Mouse (Mus musculus): ENCODE measurements at regions not wholly inside any gene's neighbourhood (a gene's known extent, or its start where the extent isn't known, plus 50 kb on each side); places are given as distances from the start of the nearest gene placed in this dataset.

- no peak for DNase-seq (ENCODE audit: extremely low read depth, low read depth)
Observed at GRCm38 (mm10) chr11:25356671-25357586, 853.6 kb downstream of the 5730522E02Rik start.

GRCm38 (mm10) chr11:25335667-25336066 lies 874.9 kb downstream of the 5730522E02Rik start:
- DNase-seq (ENCODE audit: extremely low read depth, low read depth), result no peak

- no peak for DNase-seq (ENCODE audit: extremely low read depth, low read depth)
Observed at GRCm38 (mm10) chr11:25330696-25331095, 879.9 kb downstream of the 5730522E02Rik start.

- no peak for DNase-seq (ENCODE audit: extremely low read depth, low read depth)
Observed at GRCm38 (mm10) chr11:25322426-25322825, 888.1 kb downstream of the 5730522E02Rik start.

DNA sequence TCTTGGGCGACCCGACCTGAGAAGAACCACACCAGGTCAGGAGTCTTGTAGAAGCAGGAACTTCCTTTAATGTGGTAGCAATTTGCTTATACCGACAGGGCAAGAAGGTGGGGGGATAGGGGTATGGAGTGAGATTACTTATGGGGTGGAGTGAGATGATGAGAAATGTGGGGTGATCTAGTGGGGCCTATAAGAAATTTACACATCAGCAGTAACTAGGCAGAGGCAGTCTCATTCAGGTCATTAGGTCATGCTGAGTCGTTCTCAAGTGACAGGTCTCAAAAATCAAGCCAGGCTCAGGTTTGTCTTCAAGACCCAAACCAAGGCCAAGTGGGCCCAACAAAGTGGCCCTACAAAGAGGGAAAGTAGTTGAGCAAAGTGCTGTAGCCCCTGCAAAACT lies 889.1 kb downstream of the 5730522E02Rik start:
- DNase-seq (ENCODE audit: extremely low read depth, low read depth), result no peak

DNA sequence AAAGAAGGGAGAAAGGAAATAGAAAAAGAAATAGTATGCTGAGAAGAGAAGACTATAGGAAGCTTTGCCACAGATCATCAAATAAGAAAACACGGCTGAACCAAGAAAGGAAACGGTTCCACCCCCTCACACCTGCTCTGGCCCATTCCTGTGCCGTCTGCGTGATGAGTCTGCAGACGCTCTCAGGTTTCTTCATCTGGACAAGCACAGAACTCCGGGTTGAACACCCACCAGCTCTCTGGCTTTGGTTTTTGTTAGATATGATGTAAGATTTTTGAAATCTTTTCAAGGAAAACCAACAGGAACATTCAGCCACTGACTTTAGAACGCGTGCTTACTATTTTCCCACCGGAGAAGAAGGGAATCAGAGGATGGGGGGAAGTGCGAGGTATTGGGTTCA lies 895.9 kb downstream of the 5730522E02Rik start:
- DNase-seq (ENCODE audit: extremely low read depth, low read depth), result no peak

- DNase-seq (ENCODE audit: extremely low read depth, low read depth), result no peak
Observed at GRCm38 (mm10) chr11:25313879-25314278, 896.7 kb downstream of the 5730522E02Rik start.

DNA sequence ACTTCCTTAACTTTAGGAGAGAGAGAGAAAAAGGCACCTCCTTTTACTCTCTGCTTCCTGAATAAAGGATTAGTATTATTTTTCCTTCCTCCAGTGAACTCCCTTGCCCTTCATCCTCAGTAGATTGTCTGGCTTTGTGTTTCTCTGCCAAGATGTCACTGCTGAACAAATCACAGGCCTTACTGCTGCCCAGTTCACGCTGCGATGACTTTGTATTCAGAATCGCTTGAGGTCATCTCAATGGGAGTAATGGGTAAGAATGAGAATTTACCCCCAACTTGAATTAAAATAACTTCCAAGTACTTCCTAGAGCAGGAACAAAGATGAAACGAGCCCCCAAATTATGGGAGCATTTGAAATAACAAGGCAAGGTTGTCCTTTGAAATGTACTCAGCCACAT lies 897.3 kb downstream of the 5730522E02Rik start:
- DNase-seq (ENCODE audit: extremely low read depth, low read depth), result no peak

- no peak for DNase-seq (ENCODE audit: extremely low read depth, low read depth)
Observed at GRCm38 (mm10) chr11:25310754-25311153, 899.8 kb downstream of the 5730522E02Rik start.

DNA sequence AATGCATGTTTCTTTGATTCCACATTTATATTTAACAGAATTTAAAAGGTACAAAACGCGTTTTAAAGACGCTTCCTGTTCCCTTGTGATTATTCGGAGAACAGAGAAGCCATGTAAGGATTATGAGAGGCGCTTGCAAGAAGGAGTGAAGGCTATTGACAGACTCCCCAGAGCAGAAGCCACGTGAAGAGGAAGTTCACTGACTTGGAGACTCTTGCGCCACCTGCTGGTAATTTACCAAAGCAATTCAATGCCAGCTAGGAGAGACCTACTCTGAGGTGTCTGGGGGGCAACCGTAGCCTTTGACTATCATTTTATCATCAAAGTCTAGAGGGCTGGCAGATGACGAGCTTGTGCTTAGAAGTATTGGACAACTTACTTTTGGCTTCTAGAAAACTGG lies 909.4 kb downstream of the 5730522E02Rik start:
- DNase-seq (ENCODE audit: extremely low read depth, low read depth), result peak; percentile 13

GRCm38 (mm10) chr11:25288346-25288745 lies 922.2 kb downstream of the 5730522E02Rik start:
- no peak for DNase-seq (ENCODE audit: extremely low read depth, low read depth)

GRCm38 (mm10) chr11:25287458-25288247 lies 922.9 kb downstream of the 5730522E02Rik start:
- no peak for DNase-seq (ENCODE audit: extremely low read depth, low read depth)

- DNase-seq (ENCODE audit: extremely low read depth, low read depth), result no peak
Observed at GRCm38 (mm10) chr11:25269936-25270540, 940.5 kb downstream of the 5730522E02Rik start.

GRCm38 (mm10) chr11:25262906-25263305 lies 947.7 kb downstream of the 5730522E02Rik start:
- no peak for DNase-seq (ENCODE audit: extremely low read depth, low read depth)

GRCm38 (mm10) chr11:25259691-25260090 lies 950.9 kb downstream of the 5730522E02Rik start:
- no peak for DNase-seq (ENCODE audit: extremely low read depth, low read depth)

- DNase-seq (ENCODE audit: extremely low read depth, low read depth), result no peak
Observed at GRCm38 (mm10) chr11:25233360-25233890, 977.1 kb downstream of the 5730522E02Rik start.
